Mouse (Mus musculus) heart, postnatal 10 days (tissue): ENCODE results near the gene Pitpnc1. TPM values are rescaled to one million over a fixed set of nuclear protein-coding genes. Genes with fewer than 3 reads are reported as not detected.
"Not testable (repeated sequence)": the region's sequence is repeated elsewhere in the genome, so short reads cannot be mapped to it uniquely, and the experiment has no call there.

Experiments
- DNase-seq, 2 experiments: peaks; one replicate each; pipeline ENCODE4 v3.0.0; 2021
- intact Hi-C: fragments of 180-260 bp; cut with DNase I; formaldehyde crosslinking; loops from one replicate; pipeline ENCODE4 v1.15.1; 2025
- total RNA-seq, 2 experiments: library from RNA; stranded (reverse); gene quantifications; 2 replicates each; pipeline ENCODE4 v1.2.3; 2021

Gene Pitpnc1
- 10 to 100 TPM; 75.6 to 78.1 TPM for total RNA-seq

- intact Hi-C loops, result loop anchor here (1.0 kb wide), 1 partner anchor 256 kb away; no protein-coding TSS in a partner anchor
- DNase-seq, result peak; percentile 87 to 90
Observed at GRCm38 (mm10) chr11:107470521-107471041, at the start of gene Pitpnc1. TSS of gene Pitpnc1 (minus strand) at chr11:107470699.

DNA sequence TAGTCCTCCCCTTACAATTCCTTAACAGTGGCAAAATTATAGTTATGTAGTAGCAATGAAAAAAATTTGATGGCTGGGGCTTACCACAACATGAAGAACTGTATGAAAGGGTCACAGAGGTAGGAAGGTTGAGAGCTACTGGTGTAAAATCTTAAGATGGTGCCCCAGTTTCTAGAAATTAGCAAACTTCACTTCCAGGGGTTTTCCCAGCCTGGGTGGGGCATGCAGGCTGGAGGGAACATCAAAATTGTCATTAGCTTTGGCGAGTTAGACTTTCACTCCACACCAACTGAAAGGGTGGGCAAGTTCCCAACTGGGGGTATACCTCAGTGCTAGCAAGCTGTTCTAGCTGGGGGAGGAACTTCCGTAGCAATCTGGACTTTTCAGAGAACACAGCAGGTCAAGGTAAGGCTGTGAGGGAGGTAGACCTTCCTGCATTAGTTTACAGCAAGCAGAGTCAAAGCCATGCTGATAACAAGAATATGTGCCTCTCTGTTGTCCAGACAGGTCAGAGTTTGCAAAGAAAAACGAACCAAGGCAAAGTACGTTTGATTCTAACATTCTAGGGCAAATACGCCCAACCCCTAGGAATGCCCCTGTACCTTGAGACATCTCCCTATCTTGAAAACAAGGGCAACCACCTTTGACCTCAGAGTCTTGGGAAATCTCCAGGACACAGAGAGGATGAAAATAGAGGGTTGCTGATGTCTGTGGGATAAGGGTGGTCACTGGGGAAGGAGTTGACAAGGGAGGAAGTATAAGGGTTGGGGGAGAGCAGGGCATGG, 48.3 kb upstream of the Pitpnc1 start:
- intact Hi-C loops, result loop anchor here (10.0 kb wide), 1 partner anchor 476 kb away; no protein-coding TSS in a partner anchor

DNA sequence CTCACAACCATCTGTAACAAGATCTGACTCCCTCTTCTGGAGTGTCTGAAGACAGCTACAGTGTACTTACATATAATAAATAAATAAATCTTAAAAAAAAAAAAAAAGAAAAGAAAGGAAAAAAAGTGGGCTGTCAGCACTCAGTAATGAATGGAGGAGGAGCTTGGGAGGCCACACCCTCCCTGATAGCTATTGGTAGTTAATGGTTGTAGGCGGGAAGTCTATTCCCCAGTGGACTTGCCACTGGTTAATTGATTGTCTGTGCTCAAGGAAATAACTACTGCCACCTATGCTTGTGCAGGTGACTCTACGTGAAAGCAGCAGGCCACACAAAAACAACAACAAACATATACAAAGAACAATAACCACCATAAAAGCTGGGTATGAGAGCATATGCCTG, 45.9 kb upstream of the Pitpnc1 start:
- intact Hi-C loops, result loop anchor here (10.0 kb wide), 1 partner anchor 478 kb away; no protein-coding TSS in a partner anchor
- DNase-seq, result no peak

More for the DNA sequence above, 48.3 kb upstream of the Pitpnc1 start:
- no peak for DNase-seq

DNA sequence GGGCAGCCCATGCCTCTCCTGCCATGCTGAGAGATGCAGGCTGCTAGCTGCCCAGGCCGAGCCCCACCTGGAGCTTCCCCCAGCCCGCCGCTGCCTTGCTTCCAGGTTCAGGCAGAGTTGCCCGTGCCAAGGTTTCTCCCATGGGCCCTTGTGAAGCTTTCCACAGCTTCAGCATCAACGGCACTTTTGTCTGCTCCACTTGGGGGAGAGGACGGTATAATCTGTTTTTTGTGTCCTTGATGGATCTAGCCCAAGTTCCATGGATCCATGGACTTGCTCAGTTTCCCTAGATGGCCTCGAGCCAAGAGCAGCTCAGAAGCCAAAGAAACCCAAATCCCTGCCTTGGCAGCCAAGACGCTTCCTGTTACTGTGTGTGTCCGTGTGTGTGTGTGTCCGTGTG, 42.5 kb upstream of the Pitpnc1 start:
- DNase-seq, result peak; percentile 12 to 29
- intact Hi-C loops, result loop anchor here (2.0 to 10.0 kb wide), 3 partner anchors 34 to 482 kb away; partner anchors contain the start of gene Helz

- peak; percentile 60 to 75 for DNase-seq
- intact Hi-C loops, result loop anchor here (2.0 to 10.0 kb wide), 3 partner anchors 35 to 483 kb away; partner anchors contain the start of gene Helz
Observed at GRCm38 (mm10) chr11:107511954-107512353, 41.5 kb upstream of the Pitpnc1 start.

DNA sequence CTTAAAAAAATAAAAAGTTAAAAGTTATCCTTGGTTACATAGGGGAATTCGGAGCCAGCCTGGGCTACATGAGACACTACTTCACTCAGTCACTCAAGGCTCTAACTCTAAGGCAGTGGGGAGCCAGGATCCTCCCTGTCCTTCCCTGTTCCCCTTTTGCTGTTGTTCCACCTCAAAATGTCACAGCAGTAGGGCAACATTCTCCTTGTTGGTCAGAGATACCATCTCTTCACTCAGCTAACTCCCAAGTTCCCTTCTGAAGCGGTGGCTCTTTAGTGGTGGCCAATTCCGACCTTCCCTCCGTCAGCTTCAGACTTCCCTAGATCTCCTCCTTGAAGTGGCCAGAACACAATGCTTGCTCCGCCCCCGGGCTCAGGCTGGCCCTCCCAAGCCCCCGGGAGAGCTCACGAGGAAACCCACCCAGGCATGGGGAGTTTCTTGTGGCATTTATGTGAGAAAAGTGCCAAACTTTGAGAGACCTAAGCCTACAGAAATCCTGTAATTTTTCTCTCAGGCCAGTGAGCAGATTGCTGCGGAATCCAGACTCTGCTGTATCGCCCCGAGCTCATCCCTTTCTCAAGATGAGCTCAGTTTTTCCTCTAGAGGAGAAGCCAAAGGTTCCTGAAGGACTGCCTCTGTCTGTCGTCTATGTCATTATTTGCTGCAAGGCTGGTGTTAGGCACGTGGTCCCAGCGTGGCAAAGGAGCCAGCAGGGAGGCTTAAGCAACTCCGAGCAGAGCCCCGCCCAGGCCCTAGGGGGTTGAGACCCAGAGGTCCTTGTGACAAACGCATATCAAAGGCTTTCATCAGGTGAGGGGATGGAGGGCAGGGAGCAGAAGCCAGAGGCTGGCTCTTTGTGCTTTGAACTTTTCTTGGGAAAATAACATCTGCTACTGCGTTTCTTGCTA, 40.1 kb upstream of the Pitpnc1 start:
- intact Hi-C loops, result loop anchor here (5.0 to 10.0 kb wide), 2 partner anchors 342 to 484 kb away; no protein-coding TSS in a partner anchor
- DNase-seq, result peak; percentile 32 to 58

GRCm38 (mm10) chr11:107509631-107510338, 39.3 kb upstream of the Pitpnc1 start:
- intact Hi-C loops, result loop anchor here (5.0 to 10.0 kb wide), 2 partner anchors 343 to 485 kb away; no protein-coding TSS in a partner anchor
- peak; percentile 10 to 32 for DNase-seq

DNA sequence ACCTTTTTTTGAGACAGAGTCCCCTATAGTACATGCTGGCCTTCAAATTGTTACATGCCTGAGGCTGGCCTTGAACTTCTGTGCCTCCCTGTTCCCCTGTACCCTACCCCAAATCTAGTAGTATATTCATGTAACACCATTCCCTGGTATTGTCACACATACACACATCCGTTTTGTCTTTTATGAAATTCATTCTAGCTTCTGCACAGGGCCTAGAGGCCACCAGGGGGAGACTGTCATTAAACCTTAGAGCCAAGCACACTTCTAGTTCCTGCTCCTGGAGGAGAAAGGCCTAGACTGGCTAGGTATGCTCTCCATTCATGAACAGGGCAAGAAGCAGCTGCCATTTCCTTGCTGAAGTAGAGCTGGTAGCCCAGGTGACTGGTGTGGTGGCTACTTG, 35.8 kb upstream of the Pitpnc1 start:
- intact Hi-C loops, result no loop called here
- peak; percentile 15 to 28 for DNase-seq

DNA sequence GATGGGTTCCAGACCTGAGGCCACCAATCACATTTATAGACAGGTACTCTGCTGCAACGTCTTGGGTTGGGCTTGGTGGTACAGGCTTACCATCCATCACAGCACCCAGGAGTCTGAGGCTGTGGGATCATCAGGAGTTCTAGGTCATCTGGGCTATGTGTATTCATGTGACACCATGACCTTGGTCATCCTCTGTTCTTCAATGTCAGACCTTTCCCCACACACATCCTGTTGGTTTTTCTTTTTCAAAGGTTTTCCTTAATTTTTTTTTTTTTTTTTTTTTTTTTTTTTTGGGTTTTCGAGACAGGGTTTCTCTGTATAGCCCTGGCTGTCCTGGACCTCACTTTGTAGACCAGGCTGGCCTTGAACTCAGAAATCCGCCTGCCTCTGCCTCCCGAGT, 33.9 kb upstream of the Pitpnc1 start:
- DNase-seq, intact Hi-C loops: not testable (repeated sequence)

- intact Hi-C loops, result no loop called here
- no peak for DNase-seq
Observed at GRCm38 (mm10) chr11:107502801-107503200, 32.3 kb upstream of the Pitpnc1 start.

- DNase-seq, result no peak
- intact Hi-C loops, result no loop called here
Observed at GRCm38 (mm10) chr11:107484341-107484740, 13.8 kb upstream of the Pitpnc1 start.

- intact Hi-C loops, result no loop called here
- DNase-seq, result no peak
Observed at GRCm38 (mm10) chr11:107479862-107480203, 9.3 kb upstream of the Pitpnc1 start.

DNA sequence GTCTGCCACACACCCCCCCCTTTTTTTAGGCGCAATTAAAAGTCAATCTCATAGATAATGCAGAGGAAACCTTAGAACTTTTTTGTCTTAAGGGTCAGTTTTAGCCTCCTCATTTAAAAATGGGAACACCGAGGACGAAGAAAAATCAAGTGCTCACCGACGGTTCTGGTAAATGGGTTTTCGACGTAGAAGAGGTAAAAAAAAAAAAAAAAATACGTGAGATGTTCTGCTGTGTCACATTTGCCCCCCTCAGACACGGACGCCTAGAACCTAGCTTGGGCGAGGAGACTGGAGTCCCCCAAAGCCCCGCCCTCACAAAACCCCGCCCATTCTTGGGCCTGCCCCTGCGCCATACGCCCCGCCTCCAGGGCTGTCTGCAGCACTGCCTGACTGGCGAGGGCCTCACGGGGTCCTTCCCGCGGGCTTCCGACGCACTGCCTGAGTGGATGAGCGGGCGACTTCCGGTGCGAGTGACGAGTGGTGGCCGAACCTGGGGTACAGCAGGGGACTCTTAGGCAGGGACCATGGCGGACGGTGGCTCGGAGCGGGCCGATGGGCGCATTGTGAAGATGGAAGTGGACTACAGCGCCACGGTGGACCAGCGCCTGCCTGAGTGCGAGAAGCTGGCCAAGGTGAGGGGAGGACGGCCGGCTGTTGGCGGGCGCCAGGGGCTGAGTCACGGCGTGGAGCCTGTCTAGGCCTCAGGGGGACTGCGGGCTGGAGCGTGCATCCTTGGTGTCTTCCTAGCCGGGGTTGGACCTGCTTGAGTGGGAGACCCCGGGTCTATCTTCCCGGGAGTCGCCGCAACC, 8.8 kb upstream of the Pitpnc1 start, which contains the start of gene Psmd12:
TSS of gene Psmd12 (plus strand) at position 432 of the 809 bp plus-strand sequence.
- intact Hi-C loops, result no loop called here
- peak; percentile 97 to 98 for DNase-seq

- intact Hi-C loops, result loop anchor here (1.0 kb wide), 1 partner anchor 197 kb away; no protein-coding TSS in a partner anchor
- peak; percentile 73 to 78 for DNase-seq
Observed at GRCm38 (mm10) chr11:107473137-107473820, 2.8 kb upstream of the Pitpnc1 start.

- DNase-seq, result no peak
- intact Hi-C loops, result no loop called here
Observed at GRCm38 (mm10) chr11:107472304-107472703, 1.8 kb upstream of the Pitpnc1 start.

DNA sequence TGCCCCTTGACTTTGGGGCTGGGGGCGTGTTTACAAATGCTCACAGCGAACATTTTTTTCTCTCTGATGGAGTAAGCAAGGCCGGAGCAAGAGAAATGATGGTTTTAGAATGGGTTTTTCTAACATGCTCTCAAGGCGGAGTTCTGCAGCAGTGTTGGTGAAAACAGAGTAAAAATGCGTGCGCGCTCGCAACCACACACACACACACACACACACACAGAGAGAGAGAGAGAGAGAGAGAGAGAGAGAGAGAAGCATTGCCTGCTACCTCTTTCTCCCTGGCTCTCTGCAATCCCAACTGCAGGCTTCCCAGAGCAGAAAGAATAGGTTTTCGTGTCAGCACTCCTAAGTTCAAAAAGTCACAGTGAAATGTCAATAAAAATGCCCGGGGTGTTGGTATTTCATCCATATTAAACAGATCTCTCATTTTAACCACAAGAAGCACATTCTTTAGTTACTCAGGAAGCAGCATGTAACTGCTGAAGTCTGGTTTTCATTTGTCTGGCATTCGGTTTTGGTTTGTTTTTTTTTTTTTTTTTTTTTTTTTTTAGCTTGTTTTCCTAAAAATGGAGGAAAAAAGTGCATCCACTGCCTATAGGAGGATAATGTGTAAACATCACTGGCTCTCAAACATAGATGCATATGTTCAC, 697 bp upstream of the Pitpnc1 start:
- DNase-seq, result no peak
- intact Hi-C loops, result no loop called here

DNA sequence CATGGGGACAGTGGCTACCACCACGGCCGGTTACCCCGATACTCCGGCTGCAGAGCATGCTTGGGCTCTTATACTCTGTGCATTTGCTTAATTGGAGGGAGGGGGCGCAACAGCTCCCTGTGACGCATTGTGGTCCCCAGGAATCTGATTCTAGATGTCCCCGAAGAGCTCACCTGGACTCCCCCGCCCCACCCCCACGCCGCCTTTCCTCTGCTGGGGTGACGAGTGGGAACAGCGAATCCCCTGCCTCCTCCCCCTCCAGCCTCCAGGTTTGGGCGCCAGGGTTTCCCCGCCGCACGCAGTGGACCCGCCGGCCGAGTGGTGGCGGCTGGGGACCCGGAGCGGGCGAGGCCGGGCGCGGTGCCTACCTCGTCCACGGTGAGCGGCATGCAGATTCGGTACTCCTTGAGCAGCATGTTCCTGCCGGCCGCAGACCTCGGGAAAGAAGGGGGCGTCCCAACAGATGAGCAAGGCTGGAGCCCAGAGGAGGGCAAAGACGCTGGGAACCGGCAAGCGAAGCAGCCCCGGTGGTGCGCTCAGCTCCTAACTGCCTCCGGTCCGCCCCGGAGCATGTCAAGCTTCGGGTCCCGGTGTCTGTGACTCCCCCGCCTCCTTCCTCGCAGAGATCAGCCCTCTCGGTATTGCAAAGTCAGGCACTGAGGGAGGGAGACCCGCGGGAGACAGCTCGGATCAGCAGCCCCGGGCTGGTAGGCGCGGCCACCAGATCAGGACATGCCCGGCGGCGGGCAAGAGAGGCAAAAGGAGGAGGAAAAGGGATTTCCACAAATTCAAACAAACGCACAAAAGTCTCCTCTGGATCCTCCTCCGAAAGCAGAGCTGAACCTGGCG, 752 bp downstream of the Pitpnc1 start:
- DNase-seq, result peak; percentile 74 to 79
- intact Hi-C loops, result loop anchor here (1.0 to 5.0 kb wide), 6 partner anchors 52 to 255 kb away; no protein-coding TSS in a partner anchor
